Mouse (Mus musculus): ENCODE results near the gene Nccrp1.
"Not testable (repeated sequence)": the region's sequence is repeated elsewhere in the genome, so short reads cannot be mapped to it uniquely, and the experiment has no call there.

The Nccrp1 gene

GRCm38 (mm10) chr7:28532005-28532404, 15.0 kb downstream of the Nccrp1 start:
- in situ Hi-C loops (cut with MboI; ENCODE audit: unreplicated experiment in 2 of 2), result loop anchor here in 1 of 2 experiments (5.0 kb wide), 1 partner anchor 85 kb away; no protein-coding TSS in a partner anchor

- in situ Hi-C loops (cut with MboI; ENCODE audit: unreplicated experiment in 2 of 2), result loop anchor here in 1 of 2 experiments (5.0 kb wide), 2 partner anchors 74 to 81 kb away; no protein-coding TSS in a partner anchor
These were observed 18.9 kb downstream of the Nccrp1 start for GRCm38 (mm10) chr7:28527922-28528719.

- in situ Hi-C loops (cut with MboI; ENCODE audit: unreplicated experiment in 2 of 2), result not testable (repeated sequence)
These were observed 24.5 kb downstream of the Nccrp1 start, which contains the start of gene Ifnl3 for GRCm38 (mm10) chr7:28522536-28522935. Gene Ifnl3, plus strand, starts transcription at chr7:28522836.

- in situ Hi-C loops (cut with MboI; ENCODE audit: unreplicated experiment in 2 of 2), result no loop called here
These were observed 35.6 kb downstream of the Nccrp1 start for GRCm38 (mm10) chr7:28511441-28511840.

GRCm38 (mm10) chr7:28510405-28510974, 36.6 kb downstream of the Nccrp1 start, which contains the start of gene Ifnl2:
Gene Ifnl2, minus strand, starts transcription at chr7:28510455.
- in situ Hi-C loops (cut with MboI; ENCODE audit: unreplicated experiment in 2 of 2), result not testable (repeated sequence)

- in situ Hi-C loops (cut with MboI; ENCODE audit: unreplicated experiment in 2 of 2), result not testable (repeated sequence)
These were observed 37.9 kb downstream of the Nccrp1 start for GRCm38 (mm10) chr7:28509121-28509520.

GRCm38 (mm10) chr7:28505585-28505984, 41.5 kb downstream of the Nccrp1 start:
- in situ Hi-C loops (cut with MboI; ENCODE audit: unreplicated experiment in 2 of 2), result no loop called here

- in situ Hi-C loops (cut with MboI; ENCODE audit: unreplicated experiment in 2 of 2), result loop anchor here in 1 of 2 experiments (25.0 kb wide), 1 partner anchor 1067 kb away; no protein-coding TSS in a partner anchor
These were observed 51.6 kb downstream of the Nccrp1 start for GRCm38 (mm10) chr7:28495426-28495825.

All from v-Abl transformed pro-B cells (cell line).